8 mouse cellular contexts compared by ENCODE assay signal in the genomic region with DNA sequence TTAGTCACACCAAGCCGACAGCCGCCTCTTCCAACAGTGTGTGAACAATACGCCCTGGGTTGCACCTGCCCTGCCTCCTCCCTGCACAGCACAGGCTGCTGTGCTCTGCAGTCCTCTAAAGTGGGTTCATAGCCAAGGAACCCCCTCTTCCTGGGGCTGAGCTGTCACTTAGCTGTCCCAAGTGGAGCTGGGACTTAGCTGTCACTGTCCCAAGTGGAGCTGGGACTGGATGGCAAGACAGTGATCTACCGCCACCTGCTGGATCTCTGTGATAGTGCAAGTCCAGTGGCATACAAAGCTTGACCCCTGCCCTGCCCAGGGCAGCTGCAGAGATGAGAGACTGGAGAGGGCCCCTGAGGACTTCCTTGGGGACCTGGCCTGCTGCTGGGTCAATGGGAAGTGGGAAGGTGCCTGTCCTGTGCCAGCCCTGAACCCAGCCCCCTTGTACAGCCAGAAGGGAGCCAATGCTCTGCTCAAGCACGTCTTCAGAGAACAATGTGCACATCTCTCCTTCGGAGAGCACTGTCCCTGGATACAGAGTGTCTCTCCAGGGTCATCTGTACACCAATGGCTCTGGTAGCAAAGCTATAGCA.
DNase-seq lines count a peak whose midpoint lies in the region; ATAC-seq and TF ChIP-seq lines count a peak whose summit lies in the region.

No protein-coding gene starts in this region.

- TF ChIP-seq POLR2A in ES-Bruce4 (IDR thresholded peaks at IDR 0.05; ENCODE audit: insufficient read depth, low read length): no peak
- peak; percentile 22; the same call in 1 of the 2 replicates for TF ChIP-seq POLR2A in bone marrow, adult 2 months (IDR thresholded peaks at IDR 0.05; ENCODE audit: borderline replicate concordance, control insufficient read depth, low read depth, low read length)

- 64% methylated on average over 6 of the region's 6 CpGs for WGBS in bone marrow, adult 2 months

- TF ChIP-seq EP300 in ES-Bruce4 (IDR thresholded peaks at IDR 0.05; ENCODE audit: insufficient read depth, low read depth, low read length): no peak

- H3K9me3 ChIP-seq in ES-Bruce4 (replicated peaks; ENCODE audit: control insufficient read depth, insufficient read depth, low read length, poor library complexity, severe bottlenecking): no peaks in the 10 kb centered on the region

- intact Hi-C loops in heart, postnatal 10 days (cut with DNase I): loop anchor here (1.0 kb wide), 1 partner anchor 433 kb away; no protein-coding TSS in a partner anchor

- no peaks in the 10 kb centered on the region for H3K27me3 ChIP-seq in ES-Bruce4 (ENCODE audit: control insufficient read depth, insufficient read depth, low read length, poor library complexity, severe bottlenecking)

- H3K4me3 ChIP-seq in ES-Bruce4 (ENCODE audit: low read depth, low read length): no peak overlapping the region
- no peak overlapping the region for H3K4me3 ChIP-seq in bone marrow, adult 2 months (replicated peaks; ENCODE audit: control insufficient read depth, low read depth, low read length)

- no peak overlapping the region for H3K9ac ChIP-seq in ES-Bruce4 (ENCODE audit: low read depth, poor library complexity, severe bottlenecking)

- peak; percentile 48; the same call in 1 of the 2 replicates for ATAC-seq in erythroid progenitor cell, adult 5-6 weeks (replicated peaks; ENCODE audit: low FRiP score, poor library complexity, severe bottlenecking)

- H3K27ac ChIP-seq in ES-Bruce4 (ENCODE audit: insufficient read depth, low read length): no peak overlapping the region
- no peak overlapping the region for H3K27ac ChIP-seq in bone marrow, adult 2 months (ENCODE audit: control insufficient read depth, insufficient read depth, low read depth, low read length, poor library complexity)

- H3K36me3 ChIP-seq in ES-Bruce4 (ENCODE audit: control insufficient read depth, insufficient read depth, low read length, poor library complexity, severe bottlenecking): no peaks in the 10 kb centered on the region

- DNase-seq in heart, postnatal 10 days: peak; percentile 85 to 91
- DNase-seq in kidney, postnatal 36 days: peak; percentile 81 to 93
- peak; percentile 80 for DNase-seq in lung, postnatal 25 days (ENCODE audit: low spot score)
- DNase-seq in retina, postnatal 7 days (ENCODE audit: low read depth, low spot score): peak; percentile 73
- peak; percentile 69 for DNase-seq in yolk sac, embryonic 10.5 days (ENCODE audit: low spot score)

- no peaks in the 10 kb centered on the region for H3K4me1 ChIP-seq in ES-Bruce4 (ENCODE audit: control insufficient read depth, insufficient read depth, low read length)
- H3K4me1 ChIP-seq in bone marrow, adult 2 months (ENCODE audit: control insufficient read depth, insufficient read depth, low read length): no peaks in the 10 kb centered on the region

- TF ChIP-seq CTCF in ES-Bruce4 (IDR thresholded peaks at IDR 0.05; ENCODE audit: low read depth, low read length): peak; percentile 95
- peak; percentile 95 for TF ChIP-seq CTCF in bone marrow, adult 2 months (IDR thresholded peaks at IDR 0.05; ENCODE audit: control insufficient read depth, insufficient read depth, low read length)
